Mouse (Mus musculus): ENCODE results near the gene Pygm.
A peak's percentile ranks its signal among the peaks of the same experiment; 100 is the strongest.

The Pygm gene

GRCm38 (mm10) chr19:6352107-6352505 lies 32.1 kb upstream of the Pygm start:
- DNase-seq (ENCODE audit: low read depth, low spot score) = no peak

GRCm38 (mm10) chr19:6354030-6354429 lies 30.2 kb upstream of the Pygm start:
- no peak for DNase-seq (ENCODE audit: low read depth, low spot score)

DNA sequence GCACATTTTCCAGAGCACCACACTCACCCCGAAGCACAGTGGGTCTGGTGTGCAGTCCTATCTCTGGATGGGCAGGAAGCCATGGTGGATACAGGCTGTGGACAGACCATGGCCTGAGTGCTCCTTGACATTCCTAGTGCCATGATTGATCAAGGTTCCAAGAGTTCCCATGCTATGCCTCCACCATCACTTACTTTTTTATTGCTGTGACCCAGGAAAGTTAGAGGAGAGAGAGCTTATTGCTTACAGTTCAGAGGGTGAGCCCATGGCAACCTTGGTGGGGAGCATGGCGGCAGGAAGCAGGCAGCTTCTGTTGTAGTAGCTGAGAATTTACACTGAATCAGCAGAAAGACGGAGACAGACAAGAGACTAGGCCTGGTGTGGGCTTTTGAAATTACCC lies 22.9 kb upstream of the Pygm start:
- DNase-seq (ENCODE audit: low read depth, low spot score) = no peak

DNA sequence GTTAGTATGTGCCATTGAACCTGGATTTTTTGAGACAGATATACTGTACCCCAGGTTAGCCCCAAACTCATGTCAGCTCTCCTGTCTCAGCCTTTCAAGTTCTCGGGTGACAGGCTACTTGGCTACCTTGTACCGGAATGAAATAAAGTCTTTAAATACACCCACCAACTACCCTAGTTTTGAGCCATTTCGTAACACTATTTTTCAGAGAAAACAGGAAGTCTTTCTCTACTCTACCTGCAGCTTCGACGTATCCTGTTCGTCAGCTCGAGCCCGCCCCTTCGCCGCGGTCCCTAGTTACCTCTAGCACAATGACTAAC lies 21.1 kb upstream of the Pygm start:
- DNase-seq (ENCODE audit: low read depth, low spot score) = no peak

- peak; percentile 100 for DNase-seq (ENCODE audit: low read depth, low spot score)
Measured at GRCm38 (mm10) chr19:6363411-6364240, 20.6 kb upstream of the Pygm start, which contains the start of gene Sf1. Sf1 (plus strand) TSS chr19:6363690.

DNA sequence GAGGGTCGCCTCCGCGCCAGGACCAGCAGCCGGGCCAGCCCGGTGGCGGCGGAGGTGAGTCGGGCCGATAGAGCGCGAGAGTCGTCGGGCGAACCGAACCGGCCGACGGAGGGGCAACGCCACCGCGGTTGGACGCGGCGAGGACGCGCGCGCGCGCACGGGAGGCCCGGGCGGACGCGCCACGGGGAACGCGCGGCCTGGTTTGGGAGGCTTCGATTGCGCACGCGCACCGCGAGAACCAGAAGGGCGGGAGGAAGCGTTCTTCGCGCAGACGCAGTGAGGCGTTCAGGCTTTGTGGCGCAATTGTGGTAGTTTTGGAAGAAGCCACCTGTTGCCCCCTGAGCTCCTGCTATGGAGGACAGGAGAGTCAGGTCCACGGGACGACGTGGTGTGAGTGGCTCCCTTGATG lies 19.9 kb upstream of the Pygm start:
- DNase-seq (ENCODE audit: low read depth, low spot score) = peak; percentile 95

GRCm38 (mm10) chr19:6364842-6365241 lies 19.4 kb upstream of the Pygm start:
- no peak for DNase-seq (ENCODE audit: low read depth, low spot score)

- no peak for DNase-seq (ENCODE audit: low read depth, low spot score)
Measured at GRCm38 (mm10) chr19:6370175-6370574, 14.0 kb upstream of the Pygm start.

- no peak for DNase-seq (ENCODE audit: low read depth, low spot score)
Measured at GRCm38 (mm10) chr19:6372433-6372832, 11.8 kb upstream of the Pygm start.

GRCm38 (mm10) chr19:6373539-6374400 lies 10.4 kb upstream of the Pygm start:
- peak; percentile 84 for DNase-seq (ENCODE audit: low read depth, low spot score)

DNA sequence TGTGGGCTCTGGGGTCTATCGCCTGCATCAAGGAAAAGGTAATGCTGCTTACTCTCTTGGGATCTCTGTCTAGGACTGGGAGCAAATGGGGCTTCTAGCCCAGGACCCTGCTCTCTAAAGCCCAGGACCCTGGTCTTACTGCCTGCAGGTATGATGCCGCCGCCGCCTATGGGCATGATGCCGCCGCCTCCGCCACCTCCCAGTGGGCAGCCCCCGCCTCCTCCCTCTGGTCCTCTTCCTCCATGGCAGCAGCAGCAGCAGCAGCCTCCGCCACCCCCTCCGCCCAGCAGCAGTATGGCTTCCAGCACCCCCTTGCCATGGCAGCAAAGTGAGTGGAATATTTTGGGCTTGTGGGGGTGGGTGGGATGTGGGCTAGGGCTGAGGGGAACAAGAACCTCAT lies 9.6 kb upstream of the Pygm start:
- DNase-seq (ENCODE audit: low read depth, low spot score) = no peak

DNA sequence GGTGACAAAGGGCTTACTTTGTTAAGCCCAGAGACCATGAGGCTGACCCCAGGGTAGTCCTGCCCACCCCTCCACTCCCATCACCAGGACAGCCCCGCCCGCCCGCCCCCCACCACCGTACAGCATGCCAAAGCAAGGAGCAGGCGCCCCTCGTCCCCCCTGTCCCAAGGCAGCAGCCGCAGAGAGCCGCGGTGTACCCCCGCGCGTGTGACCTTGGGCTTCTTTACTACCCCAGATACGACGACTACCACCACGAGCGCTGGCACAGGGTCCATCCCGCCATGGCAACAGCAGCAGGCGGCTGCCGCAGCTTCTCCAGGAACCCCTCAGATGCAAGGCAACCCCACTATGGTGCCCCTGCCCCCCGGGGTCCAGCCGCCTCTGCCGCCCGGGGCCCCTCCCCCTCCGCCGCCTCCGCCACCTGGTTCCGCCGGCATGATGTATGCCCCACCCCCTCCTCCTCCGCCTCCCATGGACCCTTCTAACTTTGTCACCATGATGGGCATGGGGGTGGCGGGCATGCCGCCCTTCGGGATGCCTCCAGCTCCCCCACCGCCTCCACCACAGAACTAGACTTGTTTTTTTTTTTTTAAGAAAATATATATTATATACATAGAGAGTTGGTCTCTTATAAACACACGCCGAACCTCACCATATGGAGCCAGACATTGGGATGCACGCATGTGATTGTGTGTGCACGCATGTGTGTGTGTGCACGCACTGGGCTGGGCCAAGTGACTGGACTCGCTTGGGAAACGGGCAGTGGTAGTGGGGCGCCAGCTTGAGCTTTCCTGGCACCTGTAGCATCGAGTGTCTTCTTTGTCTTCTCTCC lies 8.6 kb upstream of the Pygm start:
- DNase-seq (ENCODE audit: low read depth, low spot score) = no peak

GRCm38 (mm10) chr19:6376255-6376564 lies 8.0 kb upstream of the Pygm start:
- peak; percentile 80 for DNase-seq (ENCODE audit: low read depth, low spot score)

DNA sequence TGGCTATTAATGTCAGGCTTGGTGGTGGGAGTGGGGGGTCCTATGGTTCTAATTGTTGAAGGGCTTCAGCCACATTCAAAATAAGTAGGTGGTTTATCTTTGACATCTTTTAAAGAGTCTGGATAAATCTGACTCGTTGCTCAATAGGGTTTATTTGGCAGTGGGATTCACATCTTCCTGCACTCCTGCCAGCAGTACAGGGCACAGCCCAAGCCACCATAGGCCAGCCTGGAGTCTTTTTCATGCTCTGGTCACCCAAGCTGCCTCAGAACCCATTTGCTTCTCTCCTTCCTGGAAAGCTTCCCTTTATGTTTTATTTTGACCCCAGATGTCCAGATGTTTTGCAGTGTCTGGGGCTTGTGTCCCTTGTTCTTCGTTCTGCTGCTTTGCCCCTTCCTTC lies 7.6 kb upstream of the Pygm start:
- DNase-seq (ENCODE audit: low read depth, low spot score) = no peak

GRCm38 (mm10) chr19:6377327-6378040 lies 6.7 kb upstream of the Pygm start:
- DNase-seq (ENCODE audit: low read depth, low spot score) = peak; percentile 53

- DNase-seq (ENCODE audit: low read depth, low spot score) = no peak
Measured at GRCm38 (mm10) chr19:6380411-6381166, 3.6 kb upstream of the Pygm start.

DNA sequence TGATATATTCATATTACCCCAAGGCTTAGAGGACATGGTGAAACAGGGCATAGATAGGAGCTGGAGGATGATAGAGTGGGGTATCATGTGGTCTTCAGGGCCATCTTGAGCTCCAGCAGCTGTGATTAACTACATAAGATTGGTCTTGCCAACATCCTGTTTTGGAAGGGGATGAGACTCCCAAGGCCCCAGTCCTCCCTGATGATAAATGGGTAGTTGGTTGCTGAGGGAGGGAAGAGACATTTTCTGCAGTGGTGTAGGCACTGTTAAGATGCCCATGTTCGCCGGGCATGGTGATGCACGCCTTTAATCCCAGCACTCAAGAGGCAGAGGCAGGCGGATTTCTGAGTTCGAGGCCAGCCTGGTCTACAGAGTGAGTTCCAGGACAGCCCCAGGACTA lies 3.0 kb upstream of the Pygm start:
- no peak for DNase-seq (ENCODE audit: low read depth, low spot score)

DNA sequence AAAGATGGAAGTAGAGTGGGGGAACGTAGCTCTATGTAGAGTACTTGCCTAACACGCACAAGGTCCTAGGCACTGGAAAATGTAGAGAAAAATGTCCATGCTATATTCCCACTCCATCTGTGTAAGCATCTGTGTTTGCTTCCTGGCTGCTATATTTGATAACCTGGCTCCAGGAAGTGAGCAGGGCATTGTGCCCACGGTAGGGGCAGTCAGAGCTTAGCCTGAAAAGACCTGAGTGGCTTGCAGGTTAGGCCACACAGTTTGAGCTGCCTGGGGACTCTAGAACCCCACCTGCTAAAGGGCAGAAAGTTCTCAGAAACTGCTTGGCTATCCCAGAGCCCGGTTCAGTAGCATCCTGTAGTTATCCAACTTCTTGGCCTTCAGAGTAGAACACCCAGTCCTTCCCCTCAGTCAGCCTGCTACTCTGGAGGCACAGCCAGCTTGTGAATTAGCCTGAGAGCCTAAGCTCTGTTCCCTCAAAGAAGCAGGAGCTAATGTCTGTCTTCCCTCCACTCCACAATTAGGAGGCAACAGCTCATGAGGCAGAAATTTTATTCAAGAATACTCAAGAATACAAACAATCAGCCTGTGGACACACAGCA lies 1.8 kb upstream of the Pygm start:
- no peak for DNase-seq (ENCODE audit: low read depth, low spot score)

DNA sequence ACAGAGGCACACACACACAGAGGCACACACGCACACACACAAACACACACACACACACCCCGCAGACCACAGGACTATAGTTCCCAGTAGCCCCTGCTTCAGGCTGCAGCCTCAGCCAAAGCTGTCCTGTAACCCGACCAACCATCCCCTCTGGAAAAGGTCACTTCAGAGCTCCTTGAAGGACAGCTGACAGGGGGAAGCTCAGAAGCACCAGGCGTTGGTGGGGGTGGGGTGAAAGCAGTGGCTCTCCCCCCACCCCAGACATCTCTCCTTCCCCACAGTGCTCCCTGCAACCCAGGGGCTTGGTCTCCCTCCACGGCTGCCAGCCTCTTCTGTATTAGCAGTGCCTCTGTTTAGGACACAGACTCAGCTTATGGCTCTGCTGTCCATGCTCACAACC lies 729 bp upstream of the Pygm start:
- no peak for DNase-seq (ENCODE audit: low read depth, low spot score)

DNA sequence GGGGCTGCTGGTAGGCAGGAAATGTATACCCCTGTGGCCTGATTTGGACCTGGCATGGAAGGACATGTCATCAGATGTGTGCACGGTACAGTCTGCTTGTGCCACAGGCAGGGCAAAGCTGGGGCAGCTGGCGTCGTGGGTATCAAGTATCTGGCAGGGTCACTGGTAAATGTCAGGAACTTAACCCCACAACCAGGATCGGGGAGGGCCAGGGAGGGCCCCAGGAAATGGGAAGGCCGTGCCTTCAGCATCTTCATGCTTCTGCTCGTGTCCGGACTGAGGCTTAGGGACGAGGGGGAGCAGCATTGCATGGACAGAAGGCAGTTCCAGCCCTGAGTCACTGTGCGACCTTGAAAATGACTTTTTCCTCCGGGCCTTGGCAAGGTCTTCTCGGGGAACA lies 755 bp downstream of the Pygm start:
- no peak for DNase-seq (ENCODE audit: low read depth, low spot score)

All from ZHBTc4 (cell line).